Mouse (Mus musculus) erythroblast, embryonic 14.5 days (primary cell): Measurements from ENCODE around the gene Sun1. TPM values are rescaled to one million over a fixed set of nuclear protein-coding genes. Genes with fewer than 3 reads are reported as not detected.

Experiments used
- H3K27me3 ChIP-seq: 2 replicates; pipeline ENCODE4 v1.6.1; 2012; ENCODE audit warnings: inconsistent platforms; ENCODE audit not compliant: control insufficient read depth
- H3K36me3 ChIP-seq: 2 replicates; pipeline ENCODE4 v1.6.1; 2012; ENCODE audit warnings: mild to moderate bottlenecking, inconsistent platforms; ENCODE audit not compliant: control insufficient read depth
- H3K4me1 ChIP-seq: 2 replicates; pipeline ENCODE4 v1.6.1; 2012; ENCODE audit warnings: inconsistent platforms; ENCODE audit not compliant: control insufficient read depth
- H3K4me3 ChIP-seq: replicated peaks from 2 replicates; pipeline ENCODE3; 2012; ENCODE audit warnings: moderate library complexity, mild to moderate bottlenecking, inconsistent platforms
- H3K9me3 ChIP-seq: 2 replicates; pipeline ENCODE4 v1.6.1; 2012; ENCODE audit warnings: low read length, inconsistent platforms, mixed read lengths; ENCODE audit not compliant: control insufficient read depth
- GATA1 ChIP-seq: IDR thresholded peaks from 2 replicates; pipeline ENCODE4 v1.6.1; 2012; ENCODE audit warnings: low read length, inconsistent platforms, mixed read lengths
- TAL1 ChIP-seq: IDR thresholded peaks from 3 replicates; pipeline ENCODE4 v1.6.1; 2012; ENCODE audit warnings: low read length, inconsistent platforms, mixed read lengths
- polyA plus RNA-seq: library from polyadenylated mRNA; stranded (reverse); fragments of >175 nt; gene quantifications from 2 replicates; pipeline ENCODE4 v1.2.3, GENCODE M21; 2012

Gene Sun1
- polyA plus RNA-seq, 1 experiment, result 0.91 TPM

DNA sequence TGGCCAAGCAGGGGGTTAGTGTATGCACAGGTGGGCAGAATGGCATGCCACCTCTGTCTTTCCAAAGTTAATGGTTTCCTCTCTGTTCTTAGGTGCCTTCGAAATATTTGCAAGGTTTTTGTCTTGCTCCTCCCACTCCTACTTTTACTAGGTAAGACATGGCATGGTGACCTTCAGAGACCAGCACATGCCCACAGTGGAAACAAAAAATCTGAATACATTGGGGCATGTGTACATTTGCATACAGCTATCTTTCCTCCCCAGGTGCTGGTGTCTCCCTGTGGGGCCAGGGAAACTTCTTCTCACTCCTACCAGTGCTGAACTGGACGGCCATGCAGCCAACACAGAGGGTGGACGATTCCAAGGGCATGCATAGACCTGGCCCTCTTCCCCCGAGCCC lies 34.0 kb downstream of the Sun1 start:
- no peak overlapping the region for H3K4me3 ChIP-seq
- TF ChIP-seq GATA1 (no peak), TAL1 (no peak)
- H3K36me3 ChIP-seq, result peaks cover 100% of the 10 kb centered on the region
- H3K9me3 ChIP-seq, result no peaks in the 10 kb centered on the region
- H3K27me3 ChIP-seq, result no peaks in the 10 kb centered on the region
- peaks cover 16% of the 10 kb centered on the region for H3K4me1 ChIP-seq

DNA sequence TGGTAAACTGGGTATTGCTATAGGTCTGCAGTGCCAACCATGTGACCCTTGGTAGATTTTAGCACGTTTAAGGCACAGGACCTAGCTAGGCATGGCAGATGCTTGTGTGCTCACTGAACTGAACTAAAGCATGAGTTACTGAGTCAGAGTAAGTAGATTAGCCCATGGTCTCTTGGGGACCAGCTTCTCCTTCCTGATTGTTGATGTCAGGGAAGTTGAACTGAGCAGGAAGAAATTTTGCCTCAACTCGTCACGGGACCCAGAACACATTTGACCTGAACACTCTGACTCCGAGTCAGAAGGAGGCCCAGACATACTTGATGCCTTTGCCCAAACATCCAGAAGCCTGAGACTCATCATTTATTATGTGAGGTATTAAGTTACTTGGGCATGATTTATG lies 37.0 kb downstream of the Sun1 start:
- Histone ChIP-seq H3K4me1 (no peaks in the 10 kb centered on the region), H3K9me3 (no peaks in the 10 kb centered on the region), H3K27me3 (no peaks in the 10 kb centered on the region), H3K36me3 (peaks cover 100% of the 10 kb centered on the region), H3K4me3 (no peak overlapping the region)
- no peak for TF ChIP-seq TAL1
- no peak for TF ChIP-seq GATA1

DNA sequence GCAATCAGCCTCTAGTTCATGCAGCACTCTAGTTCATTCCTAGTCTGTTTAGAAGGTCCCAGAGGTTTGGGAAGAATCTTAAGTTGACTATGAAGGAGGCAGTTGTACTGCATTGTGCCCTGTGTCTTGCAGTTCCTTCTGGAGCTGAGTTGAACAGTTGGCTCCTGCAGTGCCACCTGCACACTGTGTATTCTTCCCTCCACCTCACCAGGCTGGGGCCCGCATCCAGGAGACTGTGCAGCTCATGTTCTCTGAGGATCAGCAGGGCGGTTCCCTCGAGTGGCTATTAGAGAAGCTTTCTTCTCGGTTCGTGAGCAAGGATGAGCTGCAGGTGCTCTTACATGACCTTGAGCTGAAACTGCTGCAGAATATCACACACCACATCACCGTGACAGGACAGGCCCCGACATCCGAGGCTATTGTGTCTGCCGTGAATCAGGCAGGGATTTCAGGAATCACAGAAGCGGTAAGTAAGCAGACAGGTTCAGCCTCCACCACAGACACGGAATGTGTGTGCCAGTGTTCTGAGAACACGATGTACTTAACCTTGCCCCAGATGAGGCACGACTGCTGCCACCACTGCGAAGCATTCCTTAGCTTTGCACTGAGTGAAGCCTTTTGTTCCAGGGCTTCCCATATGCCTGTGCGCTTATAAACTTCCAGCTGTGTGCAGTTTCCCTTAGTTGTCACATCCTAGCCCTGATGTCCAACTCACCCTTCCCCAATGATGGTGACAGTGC lies 40.8 kb downstream of the Sun1 start:
- H3K27me3 ChIP-seq, result no peaks in the 10 kb centered on the region
- no peaks in the 10 kb centered on the region for H3K9me3 ChIP-seq
- H3K4me3 ChIP-seq, result no peak overlapping the region
- TF ChIP-seq TAL1 (no peak), GATA1 (no peak)
- peaks cover 100% of the 10 kb centered on the region for H3K36me3 ChIP-seq
- H3K4me1 ChIP-seq, result peaks cover 5% of the 10 kb centered on the region; the same call in 1 of the 2 replicates

DNA sequence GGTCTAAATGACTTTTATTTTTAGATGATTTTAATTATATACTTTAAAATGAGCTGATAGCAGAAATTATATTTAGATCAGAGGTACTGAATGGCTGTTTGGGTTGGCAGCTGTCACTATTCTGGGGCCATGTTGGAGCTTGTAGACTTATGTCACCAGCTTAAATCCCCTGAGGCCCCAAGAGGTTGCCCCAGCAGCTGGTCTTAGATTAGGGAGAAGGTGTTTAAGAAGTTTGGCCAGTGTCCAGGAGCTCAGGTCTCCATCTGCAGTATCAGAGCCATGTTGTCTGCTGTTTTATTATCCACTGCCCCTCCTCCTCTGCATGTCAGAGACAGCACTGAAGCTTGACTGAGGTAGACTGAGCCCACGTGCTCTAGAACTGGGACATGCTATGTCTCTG lies 42.9 kb downstream of the Sun1 start:
- Histone ChIP-seq H3K9me3 (no peaks in the 10 kb centered on the region), H3K27me3 (no peaks in the 10 kb centered on the region), H3K36me3 (peaks cover 100% of the 10 kb centered on the region), H3K4me3 (no peak overlapping the region), H3K4me1 (peaks cover 25% of the 10 kb centered on the region)
- TF ChIP-seq GATA1 (no peak), TAL1 (no peak)

DNA sequence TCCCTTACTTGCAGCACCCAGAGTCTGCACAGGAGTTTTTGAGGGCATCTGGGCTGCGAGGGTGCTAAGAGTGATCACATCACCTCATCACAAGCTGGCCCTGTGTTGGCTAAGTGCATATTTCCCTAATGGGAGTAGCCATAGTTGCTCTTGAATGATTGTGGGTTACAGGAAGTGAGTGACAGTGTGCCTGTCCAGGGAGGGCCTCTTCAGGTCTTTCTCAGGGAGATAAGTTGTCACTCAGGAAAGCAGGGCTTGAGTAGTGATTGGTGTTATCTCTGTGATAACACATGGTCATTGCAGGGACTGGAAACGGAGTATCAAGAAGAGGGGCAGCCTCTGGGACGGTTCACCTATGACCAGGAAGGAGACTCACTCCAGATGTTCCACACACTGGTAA lies 47.3 kb downstream of the Sun1 start:
- Histone ChIP-seq H3K27me3 (no peaks in the 10 kb centered on the region), H3K36me3 (peaks cover 88% of the 10 kb centered on the region), H3K4me1 (peaks cover 43% of the 10 kb centered on the region), H3K9me3 (no peaks in the 10 kb centered on the region), H3K4me3 (no peak overlapping the region)
- TF ChIP-seq TAL1 (no peak), GATA1 (no peak)

DNA sequence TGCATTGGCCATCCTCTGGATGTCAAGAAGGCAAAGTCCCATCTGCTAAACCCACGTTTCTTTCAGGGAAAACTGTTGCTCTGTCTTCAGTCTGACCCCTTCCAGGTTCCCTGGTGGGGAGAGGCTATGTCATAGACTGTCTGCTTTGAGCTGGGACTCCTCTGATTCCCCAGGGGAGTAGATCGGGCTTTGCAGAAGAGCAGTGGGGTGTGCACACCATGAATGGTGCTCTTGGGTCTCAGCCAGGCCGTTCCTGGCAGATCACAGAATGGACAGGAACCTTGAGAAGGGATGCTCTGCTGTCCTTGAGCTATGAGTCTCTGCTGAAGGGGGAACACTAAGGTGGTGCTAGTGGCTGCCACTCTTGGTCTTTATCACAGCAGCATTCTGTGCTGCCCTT lies 48.4 kb downstream of the Sun1 start:
- H3K27me3 ChIP-seq, result no peaks in the 10 kb centered on the region
- peaks cover 50% of the 10 kb centered on the region for H3K4me1 ChIP-seq
- TF ChIP-seq TAL1 (no peak), GATA1 (no peak)
- H3K9me3 ChIP-seq, result no peaks in the 10 kb centered on the region
- H3K36me3 ChIP-seq, result peaks cover 81% of the 10 kb centered on the region
- H3K4me3 ChIP-seq, result no peak overlapping the region

DNA sequence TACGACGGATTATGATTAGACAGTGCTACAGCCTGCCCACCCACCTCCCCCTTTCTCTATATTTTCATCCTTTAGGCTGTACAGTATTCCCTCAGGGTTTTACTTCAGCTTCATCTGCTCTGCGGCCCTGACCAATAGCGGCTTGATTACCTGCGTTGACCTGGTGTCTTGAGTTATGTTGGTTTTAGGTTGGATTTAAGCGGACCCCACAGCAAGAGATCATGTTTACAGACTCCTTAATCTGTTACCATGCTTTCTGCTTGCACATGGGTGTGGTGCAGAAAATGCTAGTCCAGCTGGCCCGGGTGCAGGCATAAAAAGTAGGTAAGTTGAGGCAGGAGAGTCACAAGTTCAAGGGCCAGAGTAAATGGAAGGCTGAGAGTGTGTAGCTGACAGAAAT lies 50.8 kb downstream of the Sun1 start:
- Histone ChIP-seq H3K9me3 (no peaks in the 10 kb centered on the region), H3K36me3 (peaks cover 81% of the 10 kb centered on the region), H3K27me3 (no peaks in the 10 kb centered on the region), H3K4me1 (peaks cover 72% of the 10 kb centered on the region), H3K4me3 (peak overlapping the region; percentile 80)
- TF ChIP-seq GATA1 (no peak), TAL1 (no peak)

DNA sequence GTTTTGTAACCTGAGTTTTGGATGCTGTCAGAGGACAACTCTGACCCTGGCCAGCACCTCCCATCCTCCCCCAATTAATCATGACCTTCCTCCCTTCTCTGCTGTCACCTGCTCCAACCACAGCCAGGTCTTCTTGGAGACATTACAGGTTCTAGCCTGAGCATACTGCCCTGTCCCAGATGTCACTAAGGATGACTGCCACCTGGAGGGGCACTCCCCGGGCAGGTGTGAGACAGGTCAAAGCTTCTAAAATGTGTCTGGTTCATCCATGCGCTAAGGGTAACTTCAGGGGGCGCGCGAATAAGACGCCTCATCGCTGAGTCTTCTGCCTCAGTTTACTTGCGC lies 51.3 kb downstream of the Sun1 start:
- Histone ChIP-seq H3K27me3 (no peaks in the 10 kb centered on the region), H3K36me3 (peaks cover 81% of the 10 kb centered on the region), H3K4me1 (peaks cover 72% of the 10 kb centered on the region), H3K9me3 (no peaks in the 10 kb centered on the region), H3K4me3 (peak overlapping the region; percentile 80)
- no peak for TF ChIP-seq GATA1

DNA sequence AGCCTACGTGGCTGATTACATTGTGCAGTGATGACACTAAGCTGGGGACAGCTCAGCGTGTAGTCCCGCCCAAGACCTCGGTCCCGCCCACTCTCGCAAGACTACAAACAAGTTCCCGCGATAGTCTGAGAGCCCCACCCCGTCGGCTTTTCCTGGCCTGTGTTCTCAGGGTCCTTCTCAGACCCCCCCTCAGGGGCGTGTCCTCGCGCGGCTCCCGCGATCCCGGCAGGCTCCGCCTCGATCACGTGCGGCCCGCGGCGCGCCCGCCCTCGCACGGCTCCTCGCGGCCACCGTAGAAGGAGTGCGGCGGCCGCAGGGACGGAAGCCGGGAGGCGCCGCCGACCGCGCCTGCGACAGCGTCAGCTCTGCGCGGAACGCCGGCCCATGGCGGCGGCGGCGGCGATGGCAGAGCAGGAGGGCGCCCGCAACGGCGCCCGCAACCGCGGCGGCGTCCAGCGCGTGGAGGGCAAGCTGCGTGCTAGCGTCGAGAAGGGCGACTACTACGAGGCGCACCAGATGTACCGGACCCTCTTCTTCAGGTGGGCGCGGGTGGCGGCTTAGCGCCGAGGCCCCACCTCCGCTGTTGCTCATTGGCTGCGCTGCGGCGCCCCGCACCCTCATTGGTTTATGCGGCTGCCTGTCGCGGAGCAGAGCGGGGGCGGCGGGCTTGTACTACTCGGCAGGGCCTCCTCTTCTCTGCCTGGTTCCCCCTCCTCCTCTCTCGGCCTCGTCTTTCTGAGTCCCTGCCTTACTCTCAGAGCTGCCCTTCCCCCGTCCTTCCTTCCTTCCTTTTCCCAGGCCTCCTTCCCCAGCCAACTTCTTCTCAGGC lies 51.9 kb downstream of the Sun1 start, which contains the start of gene Get4:
Gene Get4 (plus strand): TSS at position 244 of the 829 bp plus-strand sequence.
- Histone ChIP-seq H3K27me3 (no peaks in the 10 kb centered on the region), H3K4me1 (peaks cover 72% of the 10 kb centered on the region), H3K36me3 (peaks cover 81% of the 10 kb centered on the region), H3K4me3 (peak within 1 kb of the TSS; percentile 80), H3K9me3 (no peaks in the 10 kb centered on the region)
- TF ChIP-seq GATA1, result no peak
- no peak for TF ChIP-seq TAL1
